Mouse (Mus musculus): ENCODE measurements around the gene Cd4. TPM values are rescaled to one million over a fixed set of nuclear protein-coding genes. Genes with fewer than 3 reads are reported as not detected.

Gene Cd4
- polyA plus RNA-seq, 1 experiment: 5.8 TPM

DNA sequence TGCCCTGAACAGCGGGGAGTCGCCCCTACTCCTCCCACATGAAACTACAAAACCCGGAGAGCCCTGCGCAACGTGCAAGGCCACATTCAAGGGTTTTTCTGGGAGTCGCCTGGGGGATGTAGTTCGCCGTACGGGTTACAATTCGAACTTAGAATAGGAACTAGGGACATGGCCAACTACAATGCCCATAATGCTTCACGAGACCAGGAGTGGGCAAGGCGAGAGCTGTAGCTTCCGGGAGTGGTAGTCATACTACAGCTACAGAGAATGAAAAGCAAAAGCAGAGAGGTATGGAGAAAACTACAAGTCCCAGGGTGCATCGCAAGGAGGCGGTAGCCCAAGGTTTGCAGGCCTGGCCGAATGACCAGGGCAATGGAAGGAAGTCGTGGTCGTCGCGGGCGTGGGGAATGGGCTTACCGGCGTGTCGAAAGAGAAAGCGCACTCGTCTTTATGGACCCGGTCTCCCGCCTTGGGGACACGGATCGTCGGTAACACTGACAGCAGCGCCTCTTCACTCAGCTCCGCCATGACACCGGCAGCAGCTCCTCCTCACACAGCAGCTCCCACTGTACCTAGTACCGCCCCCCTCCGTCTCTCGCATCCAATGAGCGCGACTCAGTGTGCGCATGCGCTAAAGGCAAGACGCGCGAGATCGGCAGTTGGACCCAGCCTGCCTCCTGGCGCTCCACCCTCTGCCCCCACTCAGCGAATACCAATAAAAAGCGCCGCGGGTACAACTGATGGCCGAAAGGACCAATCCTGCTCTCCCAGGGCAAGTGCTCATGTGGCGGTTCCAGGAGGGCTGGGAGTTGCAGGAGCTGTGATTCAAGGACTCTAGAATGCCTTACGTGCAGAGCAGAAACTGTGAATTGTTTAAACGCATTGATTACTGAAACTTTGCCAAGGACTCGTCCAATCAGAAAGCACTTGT lies 58.9 kb downstream of the Cd4 start, which contains the start of the genes Usp5 and Cdca3:
TSS of gene Usp5 (minus strand) at position 617 of the 931 bp plus-strand sequence.
TSS of gene Cdca3 (plus strand) at position 680 of the 931 bp plus-strand sequence.
- TF ChIP-seq CTCF (IDR thresholded peaks at IDR 0.05; ENCODE audit: extremely low read depth, insufficient read length, insufficient replicate concordance, low read depth, low read length) (0 out of 2 replicates have a peak, but pooled peaks have one; percentile 12), POLR2A (IDR thresholded peaks at IDR 0.05; ENCODE audit: low read depth, low read length) (peak; percentile 56; the same call in 1 of the 2 replicates)
- H3K27ac ChIP-seq (ENCODE audit: insufficient read depth, low read depth, low read length): peak within 1 kb of the TSS; percentile 89
- peaks cover 18% of the 10 kb centered on the region for H3K36me3 ChIP-seq (ENCODE audit: control insufficient read depth, insufficient read depth, low read length)
- WGBS: under 1% methylated on average over 55 of the region's 55 CpGs
- H3K4me1 ChIP-seq (ENCODE audit: control insufficient read depth, insufficient read depth, insufficient read length, low read length): peaks cover 9% of the 10 kb centered on the region
- peak within 1 kb of the TSS; percentile 71 for H3K4me3 ChIP-seq (ENCODE audit: low read depth, low read length)
- no peaks in the 10 kb centered on the region for H3K27me3 ChIP-seq (ENCODE audit: control insufficient read depth, insufficient read depth, low read length)

DNA sequence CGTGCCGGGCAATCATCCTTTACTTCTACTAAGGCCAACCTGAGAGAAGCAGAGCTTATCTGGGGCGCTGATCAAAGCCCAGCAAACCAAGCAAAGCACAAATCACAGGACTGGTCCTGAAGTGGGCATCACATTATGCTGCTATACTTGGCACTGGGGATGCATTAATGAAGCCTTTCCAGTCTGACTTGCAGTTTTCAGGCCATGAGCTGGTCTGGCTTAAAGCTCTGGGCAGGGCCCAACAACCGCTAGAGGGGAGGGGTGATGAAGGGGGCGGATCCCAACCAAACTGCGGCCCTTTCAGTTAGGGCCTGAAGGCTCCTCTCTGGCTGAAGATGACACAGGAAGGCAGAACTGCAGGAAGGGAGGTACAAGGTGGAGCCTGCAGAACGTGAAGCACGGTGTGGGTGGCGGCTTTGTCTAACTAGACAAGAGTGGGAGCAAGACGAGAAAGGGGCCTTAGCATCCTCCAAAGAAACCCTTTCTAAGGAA lies 59.9 kb downstream of the Cd4 start:
- 17% methylated on average over 10 of the region's 10 CpGs for WGBS
- peaks cover 9% of the 10 kb centered on the region for H3K4me1 ChIP-seq (ENCODE audit: control insufficient read depth, insufficient read depth, insufficient read length, low read length)
- peak overlapping the region; percentile 52 for H3K4me3 ChIP-seq (ENCODE audit: low read depth, low read length)
- H3K36me3 ChIP-seq (ENCODE audit: control insufficient read depth, insufficient read depth, low read length): peaks cover 28% of the 10 kb centered on the region
- TF ChIP-seq POLR2A (IDR thresholded peaks at IDR 0.05; ENCODE audit: low read depth, low read length) (no peak; the same call in 1 of the 2 replicates), CTCF (IDR thresholded peaks at IDR 0.05; ENCODE audit: extremely low read depth, insufficient read length, insufficient replicate concordance, low read depth, low read length) (no peak)
- H3K27me3 ChIP-seq (ENCODE audit: control insufficient read depth, insufficient read depth, low read length): no peaks in the 10 kb centered on the region
- H3K27ac ChIP-seq (ENCODE audit: insufficient read depth, low read depth, low read length): no peak overlapping the region

DNA sequence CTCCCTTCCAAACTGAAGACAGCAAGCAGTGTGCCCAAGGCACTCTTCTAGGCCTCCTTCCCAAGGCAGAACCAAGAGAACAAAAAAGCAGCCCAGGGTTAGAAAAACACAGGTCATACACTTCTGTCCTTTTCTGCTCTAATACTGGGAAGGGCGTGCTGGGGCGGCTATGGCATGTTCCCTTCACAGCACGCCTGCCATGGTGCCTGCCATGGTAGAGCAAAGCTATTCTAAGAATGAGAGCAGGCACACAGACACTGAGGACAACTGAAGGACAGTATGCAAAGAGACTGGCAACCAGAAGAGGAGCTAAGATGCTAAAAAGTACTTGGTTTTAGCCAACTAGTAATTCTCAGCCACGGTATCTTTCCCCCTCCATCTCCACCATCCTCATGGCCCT lies 66.0 kb downstream of the Cd4 start:
- 95% methylated on average over 4 of the region's 4 CpGs for WGBS
- no peaks in the 10 kb centered on the region for H3K4me1 ChIP-seq (ENCODE audit: control insufficient read depth, insufficient read depth, insufficient read length, low read length)
- TF ChIP-seq CTCF (IDR thresholded peaks at IDR 0.05; ENCODE audit: extremely low read depth, insufficient read length, insufficient replicate concordance, low read depth, low read length) (no peak), POLR2A (IDR thresholded peaks at IDR 0.05; ENCODE audit: low read depth, low read length) (no peak)
- no peaks in the 10 kb centered on the region for H3K27me3 ChIP-seq (ENCODE audit: control insufficient read depth, insufficient read depth, low read length)
- no peak overlapping the region for H3K4me3 ChIP-seq (ENCODE audit: low read depth, low read length)
- H3K36me3 ChIP-seq (ENCODE audit: control insufficient read depth, insufficient read depth, low read length): peaks cover 77% of the 10 kb centered on the region
- no peak overlapping the region for H3K27ac ChIP-seq (ENCODE audit: insufficient read depth, low read depth, low read length)

DNA sequence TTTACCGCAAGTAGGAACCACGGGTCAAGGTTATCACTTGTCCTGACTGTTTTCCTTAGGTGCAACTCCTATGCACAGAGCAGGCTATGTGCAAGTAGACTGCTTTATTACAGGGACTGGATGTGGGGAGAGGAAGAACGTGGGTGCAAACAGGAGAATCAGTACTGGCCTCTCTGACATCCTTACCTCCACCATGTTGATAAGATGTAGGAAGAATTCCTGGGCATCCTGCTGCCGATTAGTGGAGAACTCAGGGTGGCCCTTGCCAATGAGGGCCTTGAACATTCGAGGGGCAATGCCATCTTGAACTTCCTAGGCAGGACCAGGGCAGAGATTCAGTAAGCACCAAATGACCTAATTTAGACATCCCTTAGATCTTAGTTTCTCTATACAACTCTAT lies 67.1 kb downstream of the Cd4 start:
- no peaks in the 10 kb centered on the region for H3K4me1 ChIP-seq (ENCODE audit: control insufficient read depth, insufficient read depth, insufficient read length, low read length)
- H3K4me3 ChIP-seq (ENCODE audit: low read depth, low read length): no peak overlapping the region
- TF ChIP-seq CTCF (IDR thresholded peaks at IDR 0.05; ENCODE audit: extremely low read depth, insufficient read length, insufficient replicate concordance, low read depth, low read length) (no peak), POLR2A (IDR thresholded peaks at IDR 0.05; ENCODE audit: low read depth, low read length) (no peak)
- no peak overlapping the region for H3K27ac ChIP-seq (ENCODE audit: insufficient read depth, low read depth, low read length)
- H3K27me3 ChIP-seq (ENCODE audit: control insufficient read depth, insufficient read depth, low read length): no peaks in the 10 kb centered on the region
- WGBS: 94% methylated on average over 5 of the region's 5 CpGs
- H3K36me3 ChIP-seq (ENCODE audit: control insufficient read depth, insufficient read depth, low read length): peaks cover 79% of the 10 kb centered on the region

DNA sequence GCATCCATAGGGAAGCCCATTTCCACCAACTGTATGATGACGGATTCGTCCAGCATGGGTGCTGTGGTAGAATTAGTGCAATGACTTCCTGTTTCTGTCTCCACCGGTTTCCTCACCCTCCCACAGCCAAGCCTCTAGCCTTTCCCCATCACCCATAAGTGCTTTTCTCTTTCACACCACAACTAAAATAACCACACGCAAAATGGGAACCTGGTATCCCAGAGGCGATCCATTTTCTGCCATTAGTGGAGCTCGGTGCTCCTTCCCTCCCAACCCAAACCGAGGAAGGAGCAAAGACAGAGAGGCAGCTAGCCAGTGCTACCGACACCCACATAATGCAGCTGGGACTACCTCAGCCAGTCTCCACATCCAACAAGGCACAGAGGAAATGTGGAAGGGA lies 70.0 kb downstream of the Cd4 start:
- peaks cover 55% of the 10 kb centered on the region for H3K36me3 ChIP-seq (ENCODE audit: control insufficient read depth, insufficient read depth, low read length)
- no peak overlapping the region for H3K27ac ChIP-seq (ENCODE audit: insufficient read depth, low read depth, low read length)
- 83% methylated on average over 8 of the region's 8 CpGs for WGBS
- TF ChIP-seq POLR2A (IDR thresholded peaks at IDR 0.05; ENCODE audit: low read depth, low read length) (no peak), CTCF (IDR thresholded peaks at IDR 0.05; ENCODE audit: extremely low read depth, insufficient read length, insufficient replicate concordance, low read depth, low read length) (no peak)
- no peaks in the 10 kb centered on the region for H3K27me3 ChIP-seq (ENCODE audit: control insufficient read depth, insufficient read depth, low read length)
- H3K4me3 ChIP-seq (ENCODE audit: low read depth, low read length): no peak overlapping the region
- peaks cover 5% of the 10 kb centered on the region; the same call in 1 of the 2 replicates for H3K4me1 ChIP-seq (ENCODE audit: control insufficient read depth, insufficient read depth, insufficient read length, low read length)

DNA sequence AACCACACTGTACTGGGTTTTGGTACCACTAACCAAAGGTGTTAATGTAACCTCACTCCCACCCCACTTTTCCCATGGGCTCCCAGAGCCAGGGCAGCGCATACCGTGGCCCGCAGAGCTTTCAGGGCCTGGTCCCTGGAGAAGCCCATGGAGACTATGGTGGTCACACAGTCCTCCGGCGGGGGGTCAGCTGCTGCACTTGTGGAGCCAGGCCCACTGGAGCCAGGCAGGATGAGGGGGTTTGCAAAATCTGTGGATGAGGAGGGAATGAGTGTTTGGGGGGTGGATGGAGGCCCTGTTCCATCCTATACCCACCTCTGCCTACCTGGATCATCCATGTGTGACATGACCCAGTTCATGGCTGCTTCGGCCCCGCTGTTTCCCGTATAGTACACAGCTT lies 70.5 kb downstream of the Cd4 start:
- 95% methylated on average over 8 of the region's 8 CpGs for WGBS
- peaks cover 5% of the 10 kb centered on the region; the same call in 1 of the 2 replicates for H3K4me1 ChIP-seq (ENCODE audit: control insufficient read depth, insufficient read depth, insufficient read length, low read length)
- H3K27me3 ChIP-seq (ENCODE audit: control insufficient read depth, insufficient read depth, low read length): no peaks in the 10 kb centered on the region
- H3K4me3 ChIP-seq (ENCODE audit: low read depth, low read length): no peak overlapping the region
- no peak overlapping the region for H3K27ac ChIP-seq (ENCODE audit: insufficient read depth, low read depth, low read length)
- H3K36me3 ChIP-seq (ENCODE audit: control insufficient read depth, insufficient read depth, low read length): peaks cover 53% of the 10 kb centered on the region
- TF ChIP-seq POLR2A (IDR thresholded peaks at IDR 0.05; ENCODE audit: low read depth, low read length) (no peak), CTCF (IDR thresholded peaks at IDR 0.05; ENCODE audit: extremely low read depth, insufficient read length, insufficient replicate concordance, low read depth, low read length) (no peak)

DNA sequence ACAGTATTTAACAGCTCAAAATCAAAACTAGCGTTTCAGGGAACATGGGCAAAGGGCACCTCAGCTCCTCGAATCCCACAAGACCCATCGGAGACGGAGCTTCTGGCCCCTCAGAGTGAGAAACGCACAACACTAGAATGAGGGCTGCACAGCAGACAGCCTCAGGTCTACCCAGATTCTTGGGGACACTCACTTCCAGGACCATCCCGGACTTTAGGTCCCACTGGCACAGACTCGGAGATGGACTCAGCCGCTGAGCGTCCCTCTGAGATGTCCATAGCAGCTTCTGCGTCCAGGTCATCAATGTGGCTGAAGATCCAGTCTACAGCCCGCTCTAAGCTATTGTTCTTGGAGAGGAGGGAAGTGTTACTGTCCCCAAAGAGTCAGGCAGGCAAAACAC lies 70.9 kb downstream of the Cd4 start:
- WGBS: 95% methylated on average over 11 of the region's 11 CpGs
- H3K4me1 ChIP-seq (ENCODE audit: control insufficient read depth, insufficient read depth, insufficient read length, low read length): peaks cover 5% of the 10 kb centered on the region; the same call in 1 of the 2 replicates
- no peak for TF ChIP-seq CTCF (IDR thresholded peaks at IDR 0.05; ENCODE audit: extremely low read depth, insufficient read length, insufficient replicate concordance, low read depth, low read length)
- no peak for TF ChIP-seq POLR2A (IDR thresholded peaks at IDR 0.05; ENCODE audit: low read depth, low read length)
- H3K27me3 ChIP-seq (ENCODE audit: control insufficient read depth, insufficient read depth, low read length): no peaks in the 10 kb centered on the region
- no peak overlapping the region for H3K4me3 ChIP-seq (ENCODE audit: low read depth, low read length)
- H3K36me3 ChIP-seq (ENCODE audit: control insufficient read depth, insufficient read depth, low read length): peaks cover 52% of the 10 kb centered on the region
- H3K27ac ChIP-seq (ENCODE audit: insufficient read depth, low read depth, low read length): no peak overlapping the region

All from small intestine, adult 2 months (tissue).